Mouse (Mus musculus) cerebellum, postnatal 4 days (tissue): ENCODE measurements around the gene Bpifc.

Experiments
- DNase-seq, 2 experiments: peaks; one replicate each; pipeline ENCODE4 v3.0.0; 2022; ENCODE audit warnings: low spot score in 2 of 2, mixed read lengths in 1 of 2

Bpifc gene

GRCm38 (mm10) chr10:85953401-85953800, 58.3 kb downstream of the Bpifc start:
- DNase-seq: no peak

GRCm38 (mm10) chr10:85951765-85952443, 59.8 kb downstream of the Bpifc start:
- no peak for DNase-seq

- no peak for DNase-seq
Measured at GRCm38 (mm10) chr10:85948483-85949196, 63.1 kb downstream of the Bpifc start.

GRCm38 (mm10) chr10:85936280-85936965, 75.3 kb downstream of the Bpifc start:
- DNase-seq: no peak

- DNase-seq: no peak
Measured at GRCm38 (mm10) chr10:85929962-85930361, 81.7 kb downstream of the Bpifc start.

- DNase-seq: no peak
Measured at GRCm38 (mm10) chr10:85929208-85929591, 82.5 kb downstream of the Bpifc start.

GRCm38 (mm10) chr10:85928499-85929207, 83.0 kb downstream of the Bpifc start:
- peak; percentile 56 to 81 for DNase-seq

GRCm38 (mm10) chr10:85927676-85928445, 83.8 kb downstream of the Bpifc start, which contains the start of gene Ascl4:
Gene Ascl4 (plus strand): TSS chr10:85927681.
- no peak for DNase-seq

GRCm38 (mm10) chr10:85916498-85917309, 95.0 kb downstream of the Bpifc start, which contains the start of gene Prdm4:
Gene Prdm4 (minus strand): TSS chr10:85917142.
- peak; percentile 81 to 95 for DNase-seq
